Mouse (Mus musculus) hindbrain, embryonic 15.5 days (tissue): Measurements from ENCODE around the gene Ankrd36. TPM values are rescaled to one million over a fixed set of nuclear protein-coding genes. Genes with fewer than 3 reads are reported as not detected.
A peak's percentile ranks its signal among the peaks of the same experiment; 100 is the strongest.
"Not testable (repeated sequence)": the region's sequence is repeated elsewhere in the genome, so short reads cannot be mapped to it uniquely, and the experiment has no call there.

Source experiments
- ATAC-seq: fragments of 200-750 bp; cut with Nextera tagmentation; 2 replicates; pipeline ENCODE4 v1.8.0; 2017; ENCODE audit warnings: low read depth, moderate number of reproducible peaks, moderate TSS enrichment; ENCODE audit not compliant: low FRiP score
- H3K27ac ChIP-seq: fragments of 300-500 bp; sonication (generic); replicated peaks from 2 replicates; pipeline ENCODE4 v1.5.1; 2015; ENCODE audit warnings: mild to moderate bottlenecking, inconsistent platforms
- H3K27me3 ChIP-seq: fragments of 300-500 bp; sonication (generic); 2 replicates; pipeline ENCODE4 v1.6.1; 2015; ENCODE audit warnings: control low read depth, inconsistent platforms
- H3K36me3 ChIP-seq: fragments of 300-500 bp; sonication (generic); 2 replicates; pipeline ENCODE4 v1.6.1; 2015; ENCODE audit warnings: control low read depth, inconsistent platforms
- H3K4me1 ChIP-seq: fragments of 300-500 bp; sonication (generic); replicated peaks from 2 replicates; pipeline ENCODE4 v1.6.1; 2015; ENCODE audit warnings: control low read depth, inconsistent platforms
- H3K4me2 ChIP-seq: fragments of 300-500 bp; sonication (generic); 2 replicates; pipeline ENCODE4 v1.6.1; 2015; ENCODE audit warnings: moderate library complexity, mild to moderate bottlenecking, inconsistent platforms
- H3K4me3 ChIP-seq: fragments of 300-500 bp; sonication (generic); 2 replicates; pipeline ENCODE4 v1.5.1; 2015; ENCODE audit warnings: mild to moderate bottlenecking, inconsistent platforms
- H3K9ac ChIP-seq: fragments of 300-500 bp; sonication (generic); 2 replicates; pipeline ENCODE4 v1.6.1; 2015; ENCODE audit warnings: inconsistent platforms
- H3K9me3 ChIP-seq: fragments of 300-500 bp; sonication (generic); 2 replicates; pipeline ENCODE4 v1.6.1; 2016; ENCODE audit warnings: control low read depth, inconsistent platforms
- WGBS: fragments of 180-500 bp; shearing (Covaris S2); methylation state at CpG from one replicate; pipeline ENCODE4 v1.1.7; 2015; 5-methylcytosine and 5-hydroxymethylcytosine counted together
- polyA plus RNA-seq: library from polyadenylated mRNA; unstranded; fragments of >200 nt; fragmentation: Nextera tagmentation; extraction: Ambion mirVana; gene quantifications from 2 replicates; pipeline ENCODE4 v1.2.1, GENCODE M21; 2015

Ankrd36 gene
- polyA plus RNA-seq, 1 experiment from 2014 or later: not detected

GRCm38 (mm10) chr11:5596756-5597155 is 27.3 kb downstream of the Ankrd36 start:
- WGBS: 86% methylated on average over 6 of the region's 6 CpGs
- H3K36me3 ChIP-seq: no peaks in the 10 kb centered on the region

GRCm38 (mm10) chr11:5605421-5605820 is 35.9 kb downstream of the Ankrd36 start:
- WGBS: 86% methylated on average over 3 of the region's 3 CpGs
- ATAC-seq: no peak
- Histone ChIP-seq H3K9me3 (no peaks in the 10 kb centered on the region), H3K4me2 (no peak overlapping the region), H3K4me1 (no peaks in the 10 kb centered on the region), H3K27ac (no peak overlapping the region), H3K9ac (no peak overlapping the region), H3K4me3 (no peak overlapping the region), H3K36me3 (no peaks in the 10 kb centered on the region), H3K27me3 (no peaks in the 10 kb centered on the region)

More at GRCm38 (mm10) chr11:5596756-5597155, 27.3 kb downstream of the Ankrd36 start:
- no peak overlapping the region for H3K4me3 ChIP-seq
- H3K4me1 ChIP-seq: no peaks in the 10 kb centered on the region; the same call in 1 of the 2 replicates
- no peak overlapping the region for H3K27ac ChIP-seq
- ATAC-seq: no peak
- no peak overlapping the region for H3K4me2 ChIP-seq
- no peaks in the 10 kb centered on the region for H3K9me3 ChIP-seq
- H3K9ac ChIP-seq: no peak overlapping the region
- no peaks in the 10 kb centered on the region for H3K27me3 ChIP-seq

- H3K36me3 ChIP-seq: not testable (repeated sequence)
Observed at GRCm38 (mm10) chr11:5611918-5612317, 42.4 kb downstream of the Ankrd36 start.

GRCm38 (mm10) chr11:5614453-5614852 is 45.0 kb downstream of the Ankrd36 start:
- Histone ChIP-seq H3K9me3 (no peaks in the 10 kb centered on the region), H3K27ac (no peak overlapping the region), H3K4me3 (no peak overlapping the region), H3K36me3 (no peaks in the 10 kb centered on the region), H3K9ac (no peak overlapping the region), H3K4me1 (no peaks in the 10 kb centered on the region), H3K4me2 (no peak overlapping the region), H3K27me3 (no peaks in the 10 kb centered on the region)
- 66% methylated on average over 3 of the region's 3 CpGs for WGBS
- ATAC-seq: no peak

More at GRCm38 (mm10) chr11:5611918-5612317, 42.4 kb downstream of the Ankrd36 start:
- not testable (repeated sequence) for H3K9ac ChIP-seq, H3K4me1 ChIP-seq, H3K4me3 ChIP-seq, H3K27me3 ChIP-seq, H3K27ac ChIP-seq, H3K9me3 ChIP-seq, H3K4me2 ChIP-seq, ATAC-seq
- WGBS: 50% methylated on average over 1 of the region's 1 CpGs

- no peaks in the 10 kb centered on the region for H3K27me3 ChIP-seq
- H3K4me2 ChIP-seq: no peak overlapping the region
- H3K4me1 ChIP-seq: no peaks in the 10 kb centered on the region
- H3K36me3 ChIP-seq: no peaks in the 10 kb centered on the region
- no peak overlapping the region for H3K27ac ChIP-seq
- WGBS: 88% methylated on average over 4 of the region's 4 CpGs
- H3K4me3 ChIP-seq: no peak overlapping the region
- H3K9me3 ChIP-seq: no peaks in the 10 kb centered on the region
- ATAC-seq: no peak
- no peak overlapping the region for H3K9ac ChIP-seq
Observed at GRCm38 (mm10) chr11:5625101-5625500, 55.6 kb downstream of the Ankrd36 start.

GRCm38 (mm10) chr11:5629033-5629432 is 59.5 kb downstream of the Ankrd36 start:
- ATAC-seq: no peak
- Histone ChIP-seq H3K4me3 (no peak overlapping the region), H3K9me3 (no peaks in the 10 kb centered on the region), H3K36me3 (no peaks in the 10 kb centered on the region), H3K4me2 (peak overlapping the region; percentile 35; the same call in 1 of the 2 replicates), H3K4me1 (no peaks in the 10 kb centered on the region), H3K27me3 (no peaks in the 10 kb centered on the region), H3K27ac (no peak overlapping the region), H3K9ac (no peak overlapping the region)
- 25% methylated on average over 15 of the region's 15 CpGs for WGBS

- H3K4me3 ChIP-seq: no peak overlapping the region
- H3K9ac ChIP-seq: no peak overlapping the region
- no peak overlapping the region for H3K4me2 ChIP-seq
- H3K27ac ChIP-seq: no peak overlapping the region
- ATAC-seq: no peak
- H3K9me3 ChIP-seq: no peaks in the 10 kb centered on the region
- 86% methylated on average over 5 of the region's 5 CpGs for WGBS
- H3K27me3 ChIP-seq: no peaks in the 10 kb centered on the region
- H3K36me3 ChIP-seq: no peaks in the 10 kb centered on the region
- no peaks in the 10 kb centered on the region for H3K4me1 ChIP-seq
Observed at GRCm38 (mm10) chr11:5643085-5643484, 73.6 kb downstream of the Ankrd36 start.

- 73% methylated on average over 7 of the region's 7 CpGs for WGBS
- Histone ChIP-seq H3K4me3 (no peak overlapping the region), H3K27me3 (no peaks in the 10 kb centered on the region), H3K4me1 (no peaks in the 10 kb centered on the region), H3K9me3 (no peaks in the 10 kb centered on the region), H3K4me2 (no peak overlapping the region), H3K36me3 (no peaks in the 10 kb centered on the region), H3K9ac (no peak overlapping the region), H3K27ac (no peak overlapping the region)
- no peak for ATAC-seq
Observed at GRCm38 (mm10) chr11:5650321-5650720, 80.8 kb downstream of the Ankrd36 start.

- no peaks in the 10 kb centered on the region for H3K4me1 ChIP-seq
- H3K9ac ChIP-seq: no peak overlapping the region
Observed at GRCm38 (mm10) chr11:5682541-5682940, 113.1 kb downstream of the Ankrd36 start.

GRCm38 (mm10) chr11:5684283-5684682 is 114.8 kb downstream of the Ankrd36 start:
- no peak overlapping the region for H3K27ac ChIP-seq
- WGBS: 34% methylated on average over 7 of the region's 7 CpGs
- H3K4me1 ChIP-seq: no peaks in the 10 kb centered on the region
- no peaks in the 10 kb centered on the region for H3K27me3 ChIP-seq
- H3K4me2 ChIP-seq: no peak overlapping the region
- no peak overlapping the region for H3K9ac ChIP-seq
- no peak overlapping the region for H3K4me3 ChIP-seq
- ATAC-seq: no peak
- H3K36me3 ChIP-seq: no peaks in the 10 kb centered on the region
- no peaks in the 10 kb centered on the region for H3K9me3 ChIP-seq

More at GRCm38 (mm10) chr11:5682541-5682940, 113.1 kb downstream of the Ankrd36 start:
- no peaks in the 10 kb centered on the region for H3K9me3 ChIP-seq
- H3K36me3 ChIP-seq: no peaks in the 10 kb centered on the region
- ATAC-seq: no peak
- H3K27me3 ChIP-seq: no peaks in the 10 kb centered on the region
- H3K27ac ChIP-seq: no peak overlapping the region
- no peak overlapping the region for H3K4me2 ChIP-seq
- WGBS: 81% methylated on average over 6 of the region's 6 CpGs
- no peak overlapping the region for H3K4me3 ChIP-seq

- ATAC-seq: no peak
- H3K36me3 ChIP-seq: no peaks in the 10 kb centered on the region
- no peak overlapping the region for H3K9ac ChIP-seq
- 43% methylated on average over 7 of the region's 7 CpGs for WGBS
- H3K4me2 ChIP-seq: no peak overlapping the region
- H3K9me3 ChIP-seq: no peaks in the 10 kb centered on the region
- H3K27me3 ChIP-seq: no peaks in the 10 kb centered on the region
- H3K27ac ChIP-seq: no peak overlapping the region
- H3K4me1 ChIP-seq: no peaks in the 10 kb centered on the region
- H3K4me3 ChIP-seq: no peak overlapping the region
Observed at GRCm38 (mm10) chr11:5691775-5692174, 122.3 kb downstream of the Ankrd36 start.

- Histone ChIP-seq H3K9me3 (no peaks in the 10 kb centered on the region), H3K36me3 (peaks cover 18% of the 10 kb centered on the region), H3K27me3 (no peaks in the 10 kb centered on the region), H3K4me3 (no peak overlapping the region), H3K9ac (no peak overlapping the region), H3K4me1 (peaks cover 4% of the 10 kb centered on the region), H3K4me2 (no peak overlapping the region), H3K27ac (no peak overlapping the region)
- ATAC-seq: no peak
- 92% methylated on average over 7 of the region's 7 CpGs for WGBS
Observed at GRCm38 (mm10) chr11:5700808-5701207, 131.3 kb downstream of the Ankrd36 start.

GRCm38 (mm10) chr11:5701300-5701699 is 131.8 kb downstream of the Ankrd36 start:
- Histone ChIP-seq H3K36me3 (peaks cover 18% of the 10 kb centered on the region), H3K4me1 (peaks cover 9% of the 10 kb centered on the region), H3K4me3 (no peak overlapping the region), H3K9ac (no peak overlapping the region), H3K27me3 (no peaks in the 10 kb centered on the region), H3K27ac (no peak overlapping the region), H3K9me3 (no peaks in the 10 kb centered on the region), H3K4me2 (no peak overlapping the region)
- WGBS: 71% methylated on average over 2 of the region's 2 CpGs
- no peak for ATAC-seq
